Mouse (Mus musculus) bone marrow, adult 2 months (tissue): Measurements from ENCODE around the gene Gm17490.

Experiments used
- CTCF ChIP-seq: fragments of 200-500 bp; IDR thresholded peaks from 2 replicates; pipeline ENCODE4 v1.5.1; 2011; ENCODE audit warnings: low read length, control low read depth; ENCODE audit not compliant: control insufficient read depth, insufficient read depth
- POLR2A ChIP-seq: fragments of 200-500 bp; IDR thresholded peaks from 2 replicates; pipeline ENCODE4 v1.6.1; 2011; ENCODE audit warnings: low read depth, mild to moderate bottlenecking, control low read depth, low read length, borderline replicate concordance; ENCODE audit not compliant: control insufficient read depth

DNA sequence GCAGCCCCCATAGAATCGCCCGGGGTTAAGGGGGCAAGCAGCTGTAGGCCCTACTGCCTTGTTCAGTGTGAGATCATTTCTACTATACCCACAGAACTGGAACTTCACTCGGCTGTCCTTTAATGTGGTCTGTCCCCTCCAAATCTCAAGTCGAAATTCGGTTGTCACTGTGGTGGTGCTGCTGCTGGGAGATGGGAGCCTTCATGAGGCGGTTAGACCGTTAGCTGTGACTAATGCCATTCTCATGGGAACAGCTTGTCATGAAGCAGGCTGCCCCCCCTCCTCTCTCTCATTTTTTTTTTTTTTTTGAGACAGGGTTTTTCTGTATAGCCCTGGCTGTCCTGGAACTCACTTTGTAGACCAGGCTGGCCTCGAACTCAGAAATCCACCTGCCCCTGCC lies 2.9 kb downstream of the Gm17490 start:
- TF ChIP-seq CTCF (no peak), POLR2A (no peak)
